Mouse (Mus musculus): ENCODE results near the gene Ankfn1.

Ankfn1 gene

GRCm38 (mm10) chr11:89777431-89777830, at the start of gene Ankfn1:
Gene Ankfn1 (minus strand): TSS chr11:89777653.
- DNase-seq (ENCODE audit: low spot score in 2 of 2), result no peak

- no peak for DNase-seq (ENCODE audit: low spot score in 2 of 2)
These were observed 46.4 kb upstream of the Ankfn1 start for GRCm38 (mm10) chr11:89823661-89824446.

GRCm38 (mm10) chr11:89818594-89818993, 41.1 kb upstream of the Ankfn1 start:
- no peak for DNase-seq (ENCODE audit: low spot score in 2 of 2)

- DNase-seq (ENCODE audit: low spot score in 2 of 2), result no peak
These were observed 34.0 kb upstream of the Ankfn1 start for GRCm38 (mm10) chr11:89811403-89811802.

- DNase-seq (ENCODE audit: low spot score in 2 of 2), result no peak
These were observed 30.5 kb upstream of the Ankfn1 start for GRCm38 (mm10) chr11:89807998-89808397.

GRCm38 (mm10) chr11:89804822-89805221, 27.4 kb upstream of the Ankfn1 start:
- DNase-seq (ENCODE audit: low spot score in 2 of 2), result no peak

- no peak for DNase-seq (ENCODE audit: low spot score in 2 of 2)
These were observed 26.5 kb upstream of the Ankfn1 start for GRCm38 (mm10) chr11:89803974-89804373.

GRCm38 (mm10) chr11:89792709-89793108, 15.3 kb upstream of the Ankfn1 start:
- DNase-seq (ENCODE audit: low spot score in 2 of 2), result no peak

- DNase-seq (ENCODE audit: low spot score in 2 of 2), result no peak
These were observed 1.4 kb downstream of the Ankfn1 start for GRCm38 (mm10) chr11:89776070-89776469.

- DNase-seq (ENCODE audit: low spot score in 2 of 2), result no peak
These were observed 2.5 kb downstream of the Ankfn1 start for GRCm38 (mm10) chr11:89774913-89775312.

- DNase-seq (ENCODE audit: low spot score in 2 of 2), result no peak
These were observed 4.5 kb downstream of the Ankfn1 start for GRCm38 (mm10) chr11:89772941-89773340.

GRCm38 (mm10) chr11:89765770-89766148, 11.7 kb downstream of the Ankfn1 start:
- DNase-seq (ENCODE audit: low spot score in 2 of 2), result no peak

GRCm38 (mm10) chr11:89765014-89765769, 12.3 kb downstream of the Ankfn1 start:
- DNase-seq (ENCODE audit: low spot score in 2 of 2), result no peak

- DNase-seq (ENCODE audit: low spot score in 2 of 2), result no peak
These were observed 43.3 kb downstream of the Ankfn1 start for GRCm38 (mm10) chr11:89733973-89734693.

- DNase-seq (ENCODE audit: low spot score in 2 of 2), result no peak
These were observed 43.9 kb downstream of the Ankfn1 start for GRCm38 (mm10) chr11:89733526-89733925.

GRCm38 (mm10) chr11:89720847-89721246, 56.6 kb downstream of the Ankfn1 start:
- peak in 1 of 2 experiments; percentile 87 for DNase-seq (ENCODE audit: low spot score in 2 of 2)

GRCm38 (mm10) chr11:89718491-89718982, 58.9 kb downstream of the Ankfn1 start:
- no peak for DNase-seq (ENCODE audit: low spot score in 2 of 2)

GRCm38 (mm10) chr11:89716351-89716750, 61.1 kb downstream of the Ankfn1 start:
- no peak for DNase-seq (ENCODE audit: low spot score in 2 of 2)

GRCm38 (mm10) chr11:89708526-89708925, 68.9 kb downstream of the Ankfn1 start:
- no peak for DNase-seq (ENCODE audit: low spot score in 2 of 2)

GRCm38 (mm10) chr11:89696431-89697403, 80.7 kb downstream of the Ankfn1 start:
- peak in 1 of 2 experiments; percentile 5 for DNase-seq (ENCODE audit: low spot score in 2 of 2)

- no peak for DNase-seq (ENCODE audit: low spot score in 2 of 2)
These were observed 83.8 kb downstream of the Ankfn1 start for GRCm38 (mm10) chr11:89693686-89694085.
